Mouse (Mus musculus) myocyte (in vitro differentiated cells): Measurements from ENCODE around the gene Lrrc8c.

ENCODE experiments used
- MAX ChIP-seq: IDR thresholded peaks from one replicate; pipeline ENCODE4 v1.6.1; 2011; ENCODE audit warnings: low read depth, mild to moderate bottlenecking, control low read depth
- MYOD1 ChIP-seq, 3 experiments: IDR thresholded peaks; one replicate each; pipeline ENCODE4 v1.6.1; 2011; ENCODE audit warnings: control low read depth in 2 of 3, low read depth in 2 of 3, mild to moderate bottlenecking in 2 of 3, moderate library complexity in 1 of 3; ENCODE audit not compliant: insufficient read length in 2 of 3, control insufficient read depth in 1 of 3
- MYOG ChIP-seq, 3 experiments: IDR thresholded peaks; one replicate each; pipeline ENCODE4 v1.6.1; 2011; ENCODE audit warnings: control low read depth in 2 of 3, low read depth in 2 of 3, mild to moderate bottlenecking in 2 of 3; ENCODE audit not compliant: insufficient read length in 2 of 3, control insufficient read depth in 1 of 3, insufficient read depth in 1 of 3
- POLR2A ChIP-seq: IDR thresholded peaks from one replicate; pipeline ENCODE4 v1.6.1; 2011; ENCODE audit warnings: low read depth, mild to moderate bottlenecking, control low read depth, moderate library complexity; ENCODE audit not compliant: insufficient read length
- POLR2AphosphoS2 ChIP-seq: IDR thresholded peaks from one replicate; pipeline ENCODE4 v1.6.1; 2011; ENCODE audit warnings: low read depth, control low read depth; ENCODE audit not compliant: insufficient read length
- REST ChIP-seq: IDR thresholded peaks from one replicate; pipeline ENCODE4 v1.6.1; 2011; ENCODE audit warnings: mild to moderate bottlenecking, control low read depth, moderate library complexity; ENCODE audit not compliant: insufficient read depth, insufficient read length
- SRF ChIP-seq: IDR thresholded peaks from one replicate; pipeline ENCODE4 v1.6.1; 2011; ENCODE audit warnings: low read depth; ENCODE audit not compliant: control insufficient read depth, insufficient read length
- TCF12 ChIP-seq: IDR thresholded peaks from one replicate; pipeline ENCODE4 v1.6.1; 2011; ENCODE audit warnings: mild to moderate bottlenecking, control low read depth; ENCODE audit not compliant: poor library complexity, insufficient read depth, severe bottlenecking
- USF1 ChIP-seq: IDR thresholded peaks from one replicate; pipeline ENCODE4 v1.6.1; 2011; ENCODE audit warnings: low read depth, mild to moderate bottlenecking, control low read depth, moderate library complexity

- TF ChIP-seq MAX (no peak), USF1 (no peak), TCF12 (no peak), POLR2A (no peak), POLR2AphosphoS2 (no peak), MYOG (IDR thresholded peaks at IDR 0.05; ENCODE audit: control insufficient read depth in 1 of 3, insufficient read depth in 1 of 3, insufficient read length in 2 of 3, low read depth in 2 of 3) (no peak), REST (no peak), SRF (no peak), MYOD1 (IDR thresholded peaks at IDR 0.05; ENCODE audit: control insufficient read depth in 1 of 3, insufficient read length in 2 of 3, low read depth in 2 of 3) (no peak)
Measured at GRCm38 (mm10) chr5:105574835-105575234, 55.6 kb downstream of the Lrrc8c start.
